Mouse (Mus musculus) lung, postnatal 0 days (tissue): ENCODE measurements around the gene Micu2. TPM values are rescaled to one million over a fixed set of nuclear protein-coding genes. Genes with fewer than 3 reads are reported as not detected.

Experiments
- ATAC-seq: fragments of 200-750 bp; cut with Nextera tagmentation; 2 replicates; pipeline ENCODE4 v1.8.0; 2017; ENCODE audit warnings: moderate library complexity
- DNase-seq: peaks from one replicate; pipeline ENCODE4 v3.0.0-alpha.2; 2016; ENCODE audit warnings: low spot score
- H3K27ac ChIP-seq: fragments of 300-500 bp; sonication (generic); 2 replicates; pipeline ENCODE4 v1.5.1; 2014; ENCODE audit warnings: antibody characterized with exemption, mild to moderate bottlenecking, low read length, mixed read lengths
- H3K27me3 ChIP-seq: fragments of 300-500 bp; sonication (generic); replicated peaks from 2 replicates; pipeline ENCODE4 v1.6.1; 2014; ENCODE audit warnings: low read length, mixed read lengths; ENCODE audit not compliant: insufficient read depth
- H3K36me3 ChIP-seq: fragments of 300-500 bp; sonication (generic); 2 replicates; pipeline ENCODE4 v1.6.1; 2014; ENCODE audit warnings: low read length, mixed read lengths; ENCODE audit not compliant: insufficient read depth
- H3K4me1 ChIP-seq: fragments of 300-500 bp; sonication (generic); 2 replicates; pipeline ENCODE4 v1.6.1; 2014; ENCODE audit warnings: antibody characterized with exemption, low read depth, low read length, mixed read lengths; ENCODE audit not compliant: insufficient read depth
- H3K4me2 ChIP-seq: fragments of 300-500 bp; sonication (generic); replicated peaks from 2 replicates; pipeline ENCODE4 v1.6.1; 2014; ENCODE audit warnings: low read depth, mild to moderate bottlenecking, low read length, moderate library complexity, mixed read lengths
- H3K4me3 ChIP-seq: fragments of 300-500 bp; sonication (generic); 2 replicates; pipeline ENCODE4 v1.5.1; 2014; ENCODE audit warnings: low read depth, low read length
- H3K9ac ChIP-seq: fragments of 300-500 bp; sonication (generic); replicated peaks from 2 replicates; pipeline ENCODE4 v1.6.1; 2014; ENCODE audit warnings: low read depth, mild to moderate bottlenecking
- H3K9me3 ChIP-seq: fragments of 300-500 bp; sonication (generic); 2 replicates; pipeline ENCODE4 v1.6.1; 2016; ENCODE audit warnings: low read length, mixed read lengths
- CTCF ChIP-seq: IDR thresholded peaks from 2 replicates; pipeline ENCODE4 v1.5.1; 2016; ENCODE audit warnings: antibody characterized with exemption, mild to moderate bottlenecking
- EP300 ChIP-seq: IDR thresholded peaks from 2 replicates; pipeline ENCODE4 v1.6.1; 2016; ENCODE audit warnings: antibody characterized with exemption, mild to moderate bottlenecking, control low read depth
- WGBS: fragments of 180-500 bp; shearing (Covaris S2); extraction: QIAGEN DNeasy Blood & Tissue Kit; methylation state at CpG from one replicate; pipeline ENCODE4 v1.1.7; 2014; 5-methylcytosine and 5-hydroxymethylcytosine counted together
- polyA plus RNA-seq: library from polyadenylated mRNA; unstranded; fragments of >200 nt; fragmentation: Nextera tagmentation; extraction: Ambion mirVana; gene quantifications from 2 replicates; pipeline ENCODE4 v1.2.1, GENCODE M21; 2015

Micu2 gene
- polyA plus RNA-seq, 1 experiment from 2014 or later = 46.2 TPM

DNA sequence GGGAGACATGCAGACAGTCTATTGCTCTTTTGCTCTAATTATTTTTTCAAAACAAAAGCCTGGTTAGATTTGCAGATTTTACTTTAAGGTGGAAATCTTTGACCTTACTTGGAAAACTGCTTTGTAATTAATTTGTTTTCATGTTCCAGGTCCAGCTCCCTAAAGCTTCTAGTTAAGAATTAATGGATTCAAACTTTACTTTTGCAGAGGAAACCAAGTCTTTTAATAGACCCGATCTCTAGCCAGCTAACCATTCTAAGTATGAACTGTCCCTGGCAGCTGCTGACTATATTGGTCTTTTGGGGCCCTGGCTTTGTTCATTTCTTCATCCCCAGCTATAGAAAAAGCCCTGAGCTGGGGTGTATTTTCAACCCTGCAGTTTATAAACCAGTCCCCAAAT, 3.1 kb upstream of the Micu2 start:
- Histone ChIP-seq H3K27me3 (no peaks in the 10 kb centered on the region), H3K4me2 (no peak overlapping the region), H3K27ac (no peak overlapping the region), H3K36me3 (no peaks in the 10 kb centered on the region), H3K4me1 (no peaks in the 10 kb centered on the region), H3K4me3 (no peak overlapping the region), H3K9me3 (no peaks in the 10 kb centered on the region), H3K9ac (no peak overlapping the region)
- no peak for ATAC-seq
- no peak for DNase-seq
- TF ChIP-seq CTCF (no peak), EP300 (no peak)
- 82% methylated on average over 1 of the region's 1 CpGs for WGBS

- WGBS = 24% methylated on average over 5 of the region's 5 CpGs
- no peaks in the 10 kb centered on the region for H3K4me1 ChIP-seq
- H3K27me3 ChIP-seq = no peaks in the 10 kb centered on the region
- TF ChIP-seq EP300 = no peak
- TF ChIP-seq CTCF = peak; percentile 30
- DNase-seq = no peak
- no peaks in the 10 kb centered on the region for H3K9me3 ChIP-seq
- H3K36me3 ChIP-seq = no peaks in the 10 kb centered on the region
- no peak overlapping the region for H3K27ac ChIP-seq
- peak overlapping the region; percentile 87; the same call in 1 of the 2 replicates for H3K9ac ChIP-seq
- H3K4me2 ChIP-seq = peak overlapping the region; percentile 96
- peak overlapping the region; percentile 93 for H3K4me3 ChIP-seq
- ATAC-seq = peak; percentile 42; the same call in 1 of the 2 replicates
Observed at GRCm38 (mm10) chr14:57999402-57999734, 306 bp upstream of the Micu2 start.

- no peaks in the 10 kb centered on the region for H3K4me1 ChIP-seq
- no peaks in the 10 kb centered on the region for H3K27me3 ChIP-seq
- H3K9me3 ChIP-seq = no peaks in the 10 kb centered on the region
- no peak overlapping the region for H3K4me2 ChIP-seq
- ATAC-seq = no peak
- H3K36me3 ChIP-seq = no peaks in the 10 kb centered on the region
- 46% methylated on average over 1 of the region's 1 CpGs for WGBS
- no peak overlapping the region for H3K4me3 ChIP-seq
- no peak overlapping the region for H3K9ac ChIP-seq
- DNase-seq = no peak
- no peak for TF ChIP-seq EP300
- H3K27ac ChIP-seq = no peak overlapping the region
Observed at GRCm38 (mm10) chr14:57997431-57997830, 1.6 kb downstream of the Micu2 start.

- no peak for TF ChIP-seq EP300
- TF ChIP-seq CTCF = peak; percentile 31
- ATAC-seq (no peak), DNase-seq (no peak)
- Histone ChIP-seq H3K27ac (no peak overlapping the region), H3K4me1 (no peaks in the 10 kb centered on the region), H3K36me3 (no peaks in the 10 kb centered on the region), H3K4me3 (no peak overlapping the region), H3K9ac (no peak overlapping the region), H3K27me3 (no peaks in the 10 kb centered on the region), H3K9me3 (no peaks in the 10 kb centered on the region), H3K4me2 (no peak overlapping the region)
- 92% methylated on average over 3 of the region's 3 CpGs for WGBS
Observed at GRCm38 (mm10) chr14:57996210-57996609, 2.9 kb downstream of the Micu2 start.

- no peaks in the 10 kb centered on the region for H3K36me3 ChIP-seq
- no peak overlapping the region for H3K27ac ChIP-seq
- DNase-seq (no peak), ATAC-seq (no peak)
- no peaks in the 10 kb centered on the region for H3K9me3 ChIP-seq
- H3K4me2 ChIP-seq = no peak overlapping the region
- no peaks in the 10 kb centered on the region for H3K4me1 ChIP-seq
- no peak overlapping the region for H3K9ac ChIP-seq
- H3K27me3 ChIP-seq = no peaks in the 10 kb centered on the region
- no peak for TF ChIP-seq EP300
- no peak for TF ChIP-seq CTCF
- H3K4me3 ChIP-seq = no peak overlapping the region
Observed at GRCm38 (mm10) chr14:57991761-57992160, 7.3 kb downstream of the Micu2 start.

- no peak overlapping the region for H3K9ac ChIP-seq
- H3K27ac ChIP-seq = no peak overlapping the region
- H3K4me3 ChIP-seq = no peak overlapping the region
- H3K36me3 ChIP-seq = no peaks in the 10 kb centered on the region
- 96% methylated on average over 2 of the region's 2 CpGs for WGBS
- H3K9me3 ChIP-seq = no peaks in the 10 kb centered on the region
- H3K27me3 ChIP-seq = no peaks in the 10 kb centered on the region
- ATAC-seq (no peak), DNase-seq (no peak)
- H3K4me2 ChIP-seq = no peak overlapping the region
- H3K4me1 ChIP-seq = no peaks in the 10 kb centered on the region
- no peak for TF ChIP-seq CTCF
Observed at GRCm38 (mm10) chr14:57989162-57989561, 9.9 kb downstream of the Micu2 start.

- Histone ChIP-seq H3K36me3 (no peaks in the 10 kb centered on the region), H3K27ac (no peak overlapping the region), H3K4me3 (no peak overlapping the region), H3K4me2 (no peak overlapping the region), H3K9ac (no peak overlapping the region), H3K27me3 (no peaks in the 10 kb centered on the region), H3K4me1 (no peaks in the 10 kb centered on the region), H3K9me3 (no peaks in the 10 kb centered on the region)
- TF ChIP-seq EP300 (no peak), CTCF (no peak)
- DNase-seq (no peak), ATAC-seq (no peak)
- WGBS = 86% methylated on average over 2 of the region's 2 CpGs
Observed at GRCm38 (mm10) chr14:57985780-57986179, 13.3 kb downstream of the Micu2 start.
